Mouse (Mus musculus) gastrocnemius, postnatal 14 days (tissue): ENCODE measurements around the gene Bbx. TPM values are rescaled to one million over a fixed set of nuclear protein-coding genes. Genes with fewer than 3 reads are reported as not detected.

ENCODE experiments used
- DNase-seq: peaks from one replicate; pipeline ENCODE4 v3.0.0; 2021; ENCODE audit warnings: mixed read lengths
- intact Hi-C: fragments of 180-260 bp; cut with DNase I; formaldehyde crosslinking; loops from one replicate; pipeline ENCODE4 v1.15.1; 2025; ENCODE audit warnings: low total_unique reads
- total RNA-seq, 2 experiments: library from RNA; stranded (reverse); gene quantifications; 2 replicates each; pipeline ENCODE4 v1.2.3; 2021

The Bbx gene
- total RNA-seq, 2 experiments from 2014 or later = 8.4 to 8.5 TPM

- DNase-seq = no peak
- intact Hi-C loops = no loop called here
These were observed 107.4 kb downstream of the Bbx start for GRCm38 (mm10) chr16:50324746-50325145.

- DNase-seq = no peak
- intact Hi-C loops = no loop called here
These were observed 107.9 kb downstream of the Bbx start for GRCm38 (mm10) chr16:50324292-50324691.

DNA sequence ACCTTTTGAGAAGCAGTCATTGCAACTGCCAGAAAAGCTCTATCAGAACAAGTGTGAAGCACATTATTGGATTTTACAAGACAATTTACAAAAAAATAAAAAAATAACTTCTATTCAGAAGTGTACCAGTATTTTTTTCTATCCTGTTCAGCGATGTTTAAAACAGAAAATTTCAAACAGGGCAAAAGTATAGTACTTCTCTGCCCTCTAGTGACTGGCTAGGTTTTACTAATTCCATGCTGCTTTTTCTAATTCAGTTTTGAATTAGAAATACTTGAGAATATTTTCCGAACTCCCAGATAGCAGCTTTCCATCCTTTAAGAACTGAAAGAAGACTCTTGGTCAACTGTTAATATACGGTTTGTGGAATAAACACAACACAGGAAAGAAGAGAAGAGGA is 110.8 kb downstream of the Bbx start:
- intact Hi-C loops = no loop called here
- no peak for DNase-seq

- intact Hi-C loops = no loop called here
- DNase-seq = no peak
These were observed 113.9 kb downstream of the Bbx start for GRCm38 (mm10) chr16:50318255-50318654.

DNA sequence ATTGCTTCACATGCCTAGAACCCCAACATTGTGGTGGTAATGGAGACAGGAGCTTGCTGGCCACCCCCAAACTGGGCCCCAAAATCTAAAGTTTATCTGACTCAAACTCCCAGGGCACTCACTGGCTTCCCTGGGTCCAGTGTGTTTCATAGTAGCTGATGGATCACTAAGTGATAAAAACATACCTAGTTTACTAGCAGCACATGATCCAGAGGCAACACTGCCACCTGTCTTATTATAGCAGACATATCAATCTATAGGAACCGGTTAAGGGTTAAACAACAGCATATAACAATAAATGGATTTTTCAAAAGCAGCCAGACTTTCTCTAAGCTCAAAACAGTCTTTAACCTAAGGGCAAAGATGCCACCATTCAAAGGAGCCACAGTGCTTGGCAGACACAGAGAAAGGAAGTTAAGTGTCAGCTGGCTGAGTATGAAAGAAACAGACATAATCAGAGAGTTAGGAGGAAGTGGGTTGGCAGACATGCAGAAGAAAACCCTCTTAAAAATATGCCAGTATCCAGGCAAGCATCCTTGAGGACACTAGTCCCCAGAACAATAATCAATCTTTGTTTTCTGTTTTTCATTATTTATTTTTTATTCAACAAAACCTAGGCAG is 116.7 kb downstream of the Bbx start:
- intact Hi-C loops = no loop called here

DNA sequence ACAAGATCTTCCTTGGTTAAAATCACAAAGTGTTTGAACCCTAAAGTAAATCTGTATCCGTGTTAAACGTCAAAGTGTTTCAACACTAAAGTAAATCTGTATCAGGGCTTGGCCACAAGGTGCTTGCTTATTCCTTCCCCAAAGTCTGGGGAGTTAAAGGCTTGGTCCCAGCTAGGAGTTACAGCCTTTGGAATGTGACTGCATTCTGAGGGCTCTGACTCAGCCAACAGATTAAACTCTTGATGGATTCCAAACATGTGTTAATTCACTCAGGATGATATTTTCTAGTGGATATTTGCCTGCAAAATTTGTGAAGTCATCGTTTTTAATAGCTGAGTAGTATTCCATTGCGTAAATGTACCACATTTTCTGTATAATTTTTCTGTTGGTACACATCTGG is 120.6 kb downstream of the Bbx start:
- DNase-seq = no peak
- intact Hi-C loops = no loop called here

More for the DNA sequence above, 116.7 kb downstream of the Bbx start:
- no peak for DNase-seq

GRCm38 (mm10) chr16:50309411-50310042 is 122.7 kb downstream of the Bbx start:
- intact Hi-C loops = loop anchor here (10.0 kb wide), 1 partner anchor 55 kb away; no protein-coding TSS in a partner anchor
- peak; percentile 89 for DNase-seq

- DNase-seq = no peak
- intact Hi-C loops = loop anchor here (10.0 kb wide), 1 partner anchor 53 kb away; no protein-coding TSS in a partner anchor
These were observed 123.9 kb downstream of the Bbx start for GRCm38 (mm10) chr16:50308256-50308655.

- intact Hi-C loops = loop anchor here (10.0 kb wide), 1 partner anchor 52 kb away; no protein-coding TSS in a partner anchor
- no peak for DNase-seq
These were observed 125.0 kb downstream of the Bbx start for GRCm38 (mm10) chr16:50307231-50307630.

- intact Hi-C loops = loop anchor here (10.0 kb wide), 1 partner anchor 52 kb away; no protein-coding TSS in a partner anchor
- no peak for DNase-seq
These were observed 125.5 kb downstream of the Bbx start for GRCm38 (mm10) chr16:50306727-50307126.

- intact Hi-C loops = loop anchor here (10.0 kb wide), 1 partner anchor 50 kb away; no protein-coding TSS in a partner anchor
These were observed 127.0 kb downstream of the Bbx start for GRCm38 (mm10) chr16:50305156-50305555.

GRCm38 (mm10) chr16:50302566-50302965 is 129.6 kb downstream of the Bbx start:
- intact Hi-C loops = loop anchor here (10.0 kb wide), 1 partner anchor 48 kb away; no protein-coding TSS in a partner anchor
- DNase-seq = no peak

More at GRCm38 (mm10) chr16:50305156-50305555, 127.0 kb downstream of the Bbx start:
- no peak for DNase-seq

DNA sequence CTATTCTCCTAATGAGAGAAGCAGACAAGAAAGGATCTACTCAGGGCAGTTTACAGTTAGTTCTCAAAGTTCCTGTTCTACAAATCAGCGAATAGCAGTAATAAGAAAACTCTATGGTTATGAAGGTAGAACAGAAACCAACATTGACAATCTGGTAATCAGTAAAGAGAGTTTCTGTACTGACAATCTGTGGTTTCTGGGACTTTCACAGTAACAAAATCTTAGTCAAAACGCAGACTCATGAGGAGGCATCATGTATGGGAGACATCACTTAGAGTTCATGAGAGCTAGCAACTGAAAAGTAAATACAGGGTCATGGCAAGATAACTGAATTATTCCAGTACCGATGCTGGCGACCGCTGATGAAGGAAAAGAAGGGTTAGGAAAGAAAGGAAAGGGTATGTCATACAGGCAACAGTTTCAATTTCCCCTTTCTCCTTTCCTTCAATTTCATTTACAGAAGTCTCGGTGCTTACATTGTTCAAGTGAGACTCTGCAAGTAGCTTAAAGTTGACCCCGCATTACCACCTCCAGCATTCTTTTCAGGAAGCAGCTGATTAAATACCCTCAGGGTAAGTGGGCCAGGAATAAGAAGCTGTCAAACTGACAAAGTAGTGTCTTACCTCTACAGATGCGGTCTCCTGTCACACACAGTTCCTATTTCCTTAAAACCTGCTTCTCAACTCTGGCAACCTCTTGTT is 133.3 kb downstream of the Bbx start:
- intact Hi-C loops = no loop called here
- DNase-seq = no peak

- DNase-seq = no peak
These were observed 138.5 kb downstream of the Bbx start for GRCm38 (mm10) chr16:50293502-50294228.

GRCm38 (mm10) chr16:50292834-50293233 is 139.4 kb downstream of the Bbx start:
- no peak for DNase-seq
- intact Hi-C loops = no loop called here

More at GRCm38 (mm10) chr16:50293502-50294228, 138.5 kb downstream of the Bbx start:
- intact Hi-C loops = no loop called here

DNA sequence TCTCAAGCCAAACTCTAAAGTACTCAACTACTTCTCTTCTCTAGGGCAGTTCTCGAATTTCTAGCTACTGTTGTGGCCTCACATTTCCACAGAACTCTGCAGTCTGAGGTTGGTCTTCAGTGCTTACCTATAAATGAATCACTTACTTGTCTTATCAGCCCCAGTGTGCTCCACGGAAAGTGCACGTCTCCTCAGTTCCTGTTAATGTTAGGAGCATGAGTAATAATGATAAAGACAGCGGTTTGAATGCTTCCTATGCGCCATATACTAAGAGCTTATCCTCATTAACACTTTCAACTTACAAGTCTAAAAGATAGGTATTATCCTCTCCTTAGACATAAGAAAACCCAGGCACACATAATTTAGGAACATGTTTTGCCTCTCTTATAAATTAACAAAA is 142.4 kb downstream of the Bbx start:
- intact Hi-C loops = no loop called here
- no peak for DNase-seq

DNA sequence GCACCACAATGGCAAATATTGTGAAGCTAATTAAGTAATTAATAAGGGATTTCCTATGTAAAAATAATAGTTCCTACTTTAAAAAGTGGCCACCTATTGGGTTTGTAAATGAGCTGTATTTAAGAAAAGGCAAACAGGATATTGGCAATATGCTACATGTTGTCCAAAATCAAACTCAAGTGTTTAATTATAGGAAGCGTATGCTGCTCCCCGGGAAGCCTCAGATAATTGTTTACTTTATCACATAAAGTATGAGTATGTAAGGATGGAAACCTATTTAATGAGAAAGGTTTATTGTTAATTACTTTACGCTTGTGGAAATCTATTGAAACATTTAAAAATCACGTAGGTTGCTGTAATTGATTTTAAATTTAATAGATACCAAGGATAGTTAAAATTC is 159.4 kb downstream of the Bbx start:
- intact Hi-C loops = no loop called here
- DNase-seq = no peak

- intact Hi-C loops = no loop called here
- no peak for DNase-seq
These were observed 169.5 kb downstream of the Bbx start for GRCm38 (mm10) chr16:50262647-50263046.

DNA sequence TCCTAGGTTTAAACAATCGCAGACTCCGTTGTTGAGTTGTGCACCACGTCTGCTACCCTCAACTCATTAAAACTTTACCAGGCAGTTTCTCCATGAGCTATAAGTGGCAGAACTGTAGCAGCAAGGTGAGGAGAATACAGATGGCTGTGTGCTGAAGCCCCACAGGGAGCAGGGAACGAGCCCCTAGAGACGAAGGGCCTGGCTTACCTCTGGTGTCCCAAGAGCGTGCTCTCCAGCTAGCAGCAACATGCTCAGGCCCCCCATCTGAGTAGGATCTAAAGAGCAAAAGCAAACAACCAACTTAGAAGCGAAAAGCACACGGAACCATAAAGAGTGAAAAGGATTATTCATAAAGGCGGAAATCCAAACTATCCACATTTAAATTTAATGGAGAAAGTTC is 170.0 kb downstream of the Bbx start:
- intact Hi-C loops = no loop called here
- no peak for DNase-seq

- no peak for DNase-seq
- intact Hi-C loops = no loop called here
These were observed 170.4 kb downstream of the Bbx start for GRCm38 (mm10) chr16:50261741-50262140.
